Mouse (Mus musculus) brown adipose tissue, adult 24 weeks (tissue): ENCODE results near the gene Ppp1r12a. TPM values are rescaled to one million over a fixed set of nuclear protein-coding genes. Genes with fewer than 3 reads are reported as not detected.

ENCODE experiments used
- H3K27ac ChIP-seq: fragments of 200-500 bp; replicated peaks from 2 replicates; pipeline ENCODE4 v1.5.1; 2012; ENCODE audit warnings: low read depth, mild to moderate bottlenecking, low read length
- H3K4me1 ChIP-seq: fragments of 200-500 bp; 2 replicates; pipeline ENCODE4 v1.6.1; 2012; ENCODE audit warnings: low read length, mixed read lengths; ENCODE audit not compliant: control insufficient read depth, insufficient read depth, insufficient read length
- H3K4me3 ChIP-seq: fragments of 200-500 bp; 2 replicates; pipeline ENCODE4 v1.5.1; 2012; ENCODE audit warnings: low read depth, mild to moderate bottlenecking, low read length, moderate library complexity; ENCODE audit not compliant: insufficient read depth
- polyA plus RNA-seq: library from polyadenylated mRNA; stranded (reverse); fragments of >200 nt; gene quantifications from 2 replicates; pipeline ENCODE4 v1.2.4, GENCODE M21; 2012; ENCODE audit not compliant: missing spikeins, insufficient read depth, insufficient read length

Gene Ppp1r12a
- polyA plus RNA-seq, 1 experiment: 23.5 TPM

GRCm38 (mm10) chr10:108178285-108178848, 16.4 kb downstream of the Ppp1r12a start:
- Histone ChIP-seq H3K4me1 (peaks cover 17% of the 10 kb centered on the region), H3K4me3 (no peak overlapping the region), H3K27ac (no peak overlapping the region)

- no peak overlapping the region for H3K27ac ChIP-seq
- H3K4me1 ChIP-seq: peaks cover 20% of the 10 kb centered on the region
- H3K4me3 ChIP-seq: no peak overlapping the region
Observed at GRCm38 (mm10) chr10:108179404-108179803, 17.4 kb downstream of the Ppp1r12a start.

- peaks cover 21% of the 10 kb centered on the region for H3K4me1 ChIP-seq
- H3K27ac ChIP-seq: no peak overlapping the region
- no peak overlapping the region for H3K4me3 ChIP-seq
Observed at GRCm38 (mm10) chr10:108180313-108180712, 18.3 kb downstream of the Ppp1r12a start.

- H3K4me3 ChIP-seq: no peak overlapping the region
Observed at GRCm38 (mm10) chr10:108181893-108182292, 19.9 kb downstream of the Ppp1r12a start.

GRCm38 (mm10) chr10:108182386-108182785, 20.4 kb downstream of the Ppp1r12a start:
- H3K4me3 ChIP-seq: no peak overlapping the region
- H3K4me1 ChIP-seq: peaks cover 19% of the 10 kb centered on the region
- H3K27ac ChIP-seq: no peak overlapping the region

More at GRCm38 (mm10) chr10:108181893-108182292, 19.9 kb downstream of the Ppp1r12a start:
- no peak overlapping the region for H3K27ac ChIP-seq
- H3K4me1 ChIP-seq: peaks cover 19% of the 10 kb centered on the region

GRCm38 (mm10) chr10:108184763-108185162, 22.8 kb downstream of the Ppp1r12a start:
- peaks cover 10% of the 10 kb centered on the region for H3K4me1 ChIP-seq
- no peak overlapping the region for H3K27ac ChIP-seq
- no peak overlapping the region for H3K4me3 ChIP-seq

- Histone ChIP-seq H3K4me1 (peaks cover 9% of the 10 kb centered on the region), H3K27ac (no peak overlapping the region), H3K4me3 (no peak overlapping the region)
Observed at GRCm38 (mm10) chr10:108185265-108185664, 23.3 kb downstream of the Ppp1r12a start.

GRCm38 (mm10) chr10:108189303-108189702, 27.3 kb downstream of the Ppp1r12a start:
- Histone ChIP-seq H3K27ac (no peak overlapping the region), H3K4me3 (no peak overlapping the region), H3K4me1 (peaks cover 8% of the 10 kb centered on the region)

GRCm38 (mm10) chr10:108189986-108190385, 28.0 kb downstream of the Ppp1r12a start:
- Histone ChIP-seq H3K27ac (no peak overlapping the region), H3K4me1 (peaks cover 8% of the 10 kb centered on the region), H3K4me3 (no peak overlapping the region)

- H3K27ac ChIP-seq: no peak overlapping the region
- H3K4me1 ChIP-seq: peaks cover 8% of the 10 kb centered on the region
- no peak overlapping the region for H3K4me3 ChIP-seq
Observed at GRCm38 (mm10) chr10:108190626-108191025, 28.6 kb downstream of the Ppp1r12a start.

GRCm38 (mm10) chr10:108191381-108191787, 29.4 kb downstream of the Ppp1r12a start:
- no peak overlapping the region for H3K4me3 ChIP-seq
- H3K4me1 ChIP-seq: peaks cover 8% of the 10 kb centered on the region
- H3K27ac ChIP-seq: 0 out of 2 replicates have a peak overlapping the region, but pooled peaks have one; percentile 15

- Histone ChIP-seq H3K4me1 (peaks cover 11% of the 10 kb centered on the region), H3K27ac (no peak overlapping the region), H3K4me3 (no peak overlapping the region)
Observed at GRCm38 (mm10) chr10:108192306-108192705, 30.3 kb downstream of the Ppp1r12a start.

GRCm38 (mm10) chr10:108196124-108196523, 34.1 kb downstream of the Ppp1r12a start:
- Histone ChIP-seq H3K4me1 (peaks cover 13% of the 10 kb centered on the region), H3K4me3 (no peak overlapping the region), H3K27ac (no peak overlapping the region)

GRCm38 (mm10) chr10:108197498-108197897, 35.5 kb downstream of the Ppp1r12a start:
- H3K4me3 ChIP-seq: no peak overlapping the region
- no peak overlapping the region for H3K27ac ChIP-seq
- H3K4me1 ChIP-seq: peaks cover 11% of the 10 kb centered on the region

- H3K4me3 ChIP-seq: no peak overlapping the region
- peaks cover 14% of the 10 kb centered on the region for H3K4me1 ChIP-seq
- no peak overlapping the region for H3K27ac ChIP-seq
Observed at GRCm38 (mm10) chr10:108198945-108199344, 37.0 kb downstream of the Ppp1r12a start.

GRCm38 (mm10) chr10:108202126-108202525, 40.1 kb downstream of the Ppp1r12a start:
- Histone ChIP-seq H3K4me3 (no peak overlapping the region), H3K27ac (no peak overlapping the region), H3K4me1 (peaks cover 8% of the 10 kb centered on the region)
